Mouse (Mus musculus) brain, embryonic 14.5 days (tissue): ENCODE results near the gene Ctcf.

Experiments
- CTCF ChIP-seq: fragments of 200-500 bp; IDR thresholded peaks from 2 replicates; pipeline ENCODE4 v1.5.1; 2012; ENCODE audit warnings: inconsistent platforms, mild to moderate bottlenecking, moderate library complexity, borderline replicate concordance; ENCODE audit not compliant: insufficient read depth, insufficient read length; ENCODE audit errors: extremely low read depth
- POLR2A ChIP-seq: fragments of 200-500 bp; IDR thresholded peaks from 2 replicates; pipeline ENCODE4 v1.6.1; 2012; ENCODE audit warnings: mild to moderate bottlenecking, inconsistent platforms, borderline replicate concordance; ENCODE audit not compliant: poor library complexity, insufficient read depth, insufficient read length, severe bottlenecking; ENCODE audit errors: extremely low read depth

- TF ChIP-seq CTCF (no peak), POLR2A (no peak)
Observed at GRCm38 (mm10) chr8:105592431-105592830, 43.9 kb upstream of the Ctcf start.
